Mouse (Mus musculus): ENCODE measurements around the gene Olfr198. TPM values are rescaled to one million over a fixed set of nuclear protein-coding genes. Genes with fewer than 3 reads are reported as not detected.

The Olfr198 gene
- polyA plus RNA-seq (2017; shearing (Covaris generic)) = not detected

DNA sequence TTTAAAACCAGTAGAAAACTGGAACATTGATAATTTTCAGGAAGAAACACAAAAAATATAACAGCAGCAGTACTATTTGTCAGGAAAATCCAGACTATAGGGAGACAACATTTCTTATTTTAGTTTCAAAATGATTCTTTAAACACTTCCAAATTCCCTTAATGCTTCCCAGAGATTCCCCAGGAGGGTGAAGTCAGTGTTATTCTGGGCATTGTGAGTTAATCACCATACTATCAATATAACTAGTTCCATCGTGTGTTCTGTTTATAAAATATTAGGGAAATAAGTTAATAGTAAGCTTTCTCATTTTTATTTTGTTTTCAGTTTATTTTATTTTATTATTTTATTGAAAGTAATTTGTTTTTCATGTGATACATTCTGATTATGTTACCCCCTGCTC lies at the start of gene Olfr198:
Olfr198 (minus strand) TSS at position 101 of the 400 bp plus-strand sequence.

DNA sequence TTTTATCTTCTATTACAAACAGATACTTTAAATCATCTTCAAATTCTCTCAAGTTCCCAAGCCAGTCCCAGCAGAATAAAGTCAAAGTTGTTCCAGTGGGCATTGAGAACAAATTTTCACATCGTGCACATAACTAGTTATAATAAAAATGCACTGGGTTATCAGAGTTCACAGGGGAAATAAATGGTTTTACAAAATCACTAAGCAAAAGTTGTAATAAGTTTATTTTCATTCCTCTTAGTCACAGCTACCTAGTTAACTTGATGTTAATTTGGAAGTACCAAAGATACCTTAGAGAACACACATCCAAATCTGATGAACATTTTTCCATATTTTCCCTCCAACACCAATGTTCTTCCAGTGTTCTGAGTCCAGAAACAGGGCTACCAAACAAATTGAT lies 16.3 kb upstream of the Olfr198 start, which contains the start of gene Olfr199:
Olfr199 (minus strand) TSS at position 101 of the 400 bp plus-strand sequence.

DNA sequence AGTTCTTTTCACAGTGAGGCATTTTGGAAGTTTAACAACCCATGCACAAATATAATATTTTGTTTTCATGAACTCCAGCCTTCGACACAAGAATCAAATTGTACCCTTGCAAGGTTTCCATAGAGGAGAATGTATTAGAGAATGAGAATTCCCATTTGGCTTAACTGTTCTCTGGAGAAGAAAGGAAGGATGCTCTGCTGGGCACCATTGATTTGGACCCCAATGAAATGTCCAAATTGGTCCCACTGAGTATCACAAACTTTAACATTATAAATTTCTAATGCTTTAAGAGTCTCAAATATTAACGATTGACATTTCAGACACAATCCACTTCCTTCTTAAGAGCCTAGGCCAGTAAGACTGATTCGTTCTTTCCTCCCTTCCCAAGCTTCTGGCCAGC lies 33.0 kb downstream of the Olfr198 start, which contains the start of gene Olfr196:
Olfr196 (minus strand) TSS at position 101 of the 400 bp plus-strand sequence.

Other genes with a start within 250 kb of the Olfr198 start
- under 1 TPM in 1 of 2 experiments, not detected in 1; 0.24 TPM for gene Olfr183, start 208.2 kb downstream of the Olfr198 start, polyA plus RNA-seq (2017; shearing (Covaris generic))
- under 1 TPM in 1 of 2 experiments, not detected in 1; 0.18 TPM for gene Olfr186, start 173.2 kb downstream of the Olfr198 start, polyA plus RNA-seq (2017; shearing (Covaris generic))
- under 1 TPM in 1 of 2 experiments, not detected in 1; 0.92 TPM for gene Olfr187, start 163.8 kb downstream of the Olfr198 start, polyA plus RNA-seq (2017; shearing (Covaris generic))
- under 1 TPM; 0.05 to 0.07 TPM for gene Olfr190, start 125.5 kb downstream of the Olfr198 start, polyA plus RNA-seq (2017; shearing (Covaris generic))
- gene Olfr191, start 113.7 kb downstream of the Olfr198 start, polyA plus RNA-seq (2017; shearing (Covaris generic)) = under 1 TPM in 1 of 2 experiments, not detected in 1; 0.20 TPM
- not detected for gene Olfr193, start 91.7 kb downstream of the Olfr198 start, polyA plus RNA-seq (2017; shearing (Covaris generic))
- under 1 TPM in 1 of 2 experiments, not detected in 1; 0.18 TPM for gene Olfr194, start 82.5 kb downstream of the Olfr198 start, polyA plus RNA-seq (2017; shearing (Covaris generic))
- gene Olfr195, start 56.5 kb downstream of the Olfr198 start, polyA plus RNA-seq (2017; shearing (Covaris generic)) = not detected
- gene Olfr196, start 33.1 kb downstream of the Olfr198 start, polyA plus RNA-seq (2017; shearing (Covaris generic)) = 1 to 10 TPM in 1 of 2 experiments, under 1 TPM in 1; 0.30 to 2.8 TPM
- gene Olfr199, start 16.2 kb upstream of the Olfr198 start, polyA plus RNA-seq (2017; shearing (Covaris generic)) = not detected
- gene Olfr201, start 69.1 kb upstream of the Olfr198 start, polyA plus RNA-seq (2017; shearing (Covaris generic)) = under 1 TPM in 1 of 2 experiments, not detected in 1; 0.18 TPM
- under 1 TPM in 1 of 2 experiments, not detected in 1; 0.84 TPM for gene Olfr202, start 83.3 kb upstream of the Olfr198 start, polyA plus RNA-seq (2017; shearing (Covaris generic))
- not detected for gene Olfr203, start 95.3 kb upstream of the Olfr198 start, polyA plus RNA-seq (2017; shearing (Covaris generic))
- under 1 TPM in 1 of 2 experiments, not detected in 1; 0.22 TPM for gene Olfr204, start 114.7 kb upstream of the Olfr198 start, polyA plus RNA-seq (2017; shearing (Covaris generic))
- gene Olfr205, start 127.6 kb upstream of the Olfr198 start, polyA plus RNA-seq (2017; shearing (Covaris generic)) = not detected
- under 1 TPM in 1 of 2 experiments, not detected in 1; 0.59 TPM for gene Olfr206, start 145.7 kb upstream of the Olfr198 start, polyA plus RNA-seq (2017; shearing (Covaris generic))
- gene Olfr209, start 160.5 kb upstream of the Olfr198 start, polyA plus RNA-seq (2017; shearing (Covaris generic)) = not detected
- gene Gabrr3, start 203.8 kb upstream of the Olfr198 start, polyA plus RNA-seq (2017; shearing (Covaris generic)) = under 1 TPM; 0.07 to 0.29 TPM

Measured in inflammation-experienced regulatory T-cells (primary cell).